Mouse (Mus musculus) heart, embryonic 16.5 days (tissue): ENCODE measurements around the gene Ulk4. TPM values are rescaled to one million over a fixed set of nuclear protein-coding genes. Genes with fewer than 3 reads are reported as not detected.
"Not testable (repeated sequence)": the region's sequence is repeated elsewhere in the genome, so short reads cannot be mapped to it uniquely, and the experiment has no call there.

Experiments
- ATAC-seq: fragments of 200-750 bp; cut with Nextera tagmentation; replicated peaks from 2 replicates; pipeline ENCODE4 v1.8.0; 2017; ENCODE audit warnings: moderate number of reproducible peaks; ENCODE audit not compliant: insufficient read depth, low FRiP score; ENCODE audit errors: extremely low read depth
- H3K27ac ChIP-seq: fragments of 300-500 bp; sonication (generic); 2 replicates; pipeline ENCODE4 v1.5.1; 2014; ENCODE audit warnings: mild to moderate bottlenecking, low read length, control low read depth, moderate library complexity
- H3K27me3 ChIP-seq: fragments of 300-500 bp; sonication (generic); 2 replicates; pipeline ENCODE4 v1.6.1; 2014; ENCODE audit warnings: low read length, mixed read lengths; ENCODE audit not compliant: control insufficient read depth, insufficient read depth
- H3K36me3 ChIP-seq: fragments of 300-500 bp; sonication (generic); 2 replicates; pipeline ENCODE4 v1.6.1; 2014; ENCODE audit not compliant: control insufficient read depth, insufficient read depth
- H3K4me1 ChIP-seq: fragments of 300-500 bp; sonication (generic); 2 replicates; pipeline ENCODE4 v1.6.1; 2014; ENCODE audit warnings: low read length, mixed read lengths; ENCODE audit not compliant: control insufficient read depth, insufficient read depth
- H3K4me2 ChIP-seq: fragments of 300-500 bp; sonication (generic); 2 replicates; pipeline ENCODE4 v1.6.1; 2014; ENCODE audit warnings: low read depth, mild to moderate bottlenecking, control low read depth, low read length
- H3K4me3 ChIP-seq: fragments of 300-500 bp; sonication (generic); 2 replicates; pipeline ENCODE4 v1.5.1; 2014; ENCODE audit warnings: mild to moderate bottlenecking, control low read depth, low read length
- H3K9ac ChIP-seq: fragments of 300-500 bp; sonication (generic); 2 replicates; pipeline ENCODE4 v1.6.1; 2014; ENCODE audit warnings: low read length, control low read depth
- H3K9me3 ChIP-seq: fragments of 300-500 bp; sonication (generic); replicated peaks from 2 replicates; pipeline ENCODE4 v1.6.1; 2016; ENCODE audit warnings: low read length; ENCODE audit not compliant: control insufficient read depth
- WGBS: fragments of 180-500 bp; shearing (Covaris S2); extraction: QIAGEN DNeasy Blood & Tissue Kit; methylation state at CpG from one replicate; pipeline ENCODE4 v1.1.7; 2014; 5-methylcytosine and 5-hydroxymethylcytosine counted together
- microRNA-seq: library from miRNA; unstranded; fragments of <30 nt; microRNA quantifications from one replicate; pipeline ENCODE4, GENCODE M21; 2017
- polyA plus RNA-seq: library from polyadenylated mRNA; unstranded; fragments of >200 nt; fragmentation: Nextera tagmentation; extraction: Ambion mirVana; gene quantifications from 2 replicates; pipeline ENCODE4 v1.2.1, GENCODE M21; 2015

Gene Ulk4
- polyA plus RNA-seq, 1 experiment from 2014 or later = 105 TPM

GRCm38 (mm10) chr9:120917619-120918018 is 359.4 kb downstream of the Ulk4 start:
- H3K36me3 ChIP-seq, H3K4me1 ChIP-seq, H3K27me3 ChIP-seq, H3K9ac ChIP-seq, ATAC-seq, H3K9me3 ChIP-seq, H3K4me3 ChIP-seq, H3K27ac ChIP-seq, H3K4me2 ChIP-seq: not testable (repeated sequence)
- 94% methylated on average over 2 of the region's 2 CpGs for WGBS

DNA sequence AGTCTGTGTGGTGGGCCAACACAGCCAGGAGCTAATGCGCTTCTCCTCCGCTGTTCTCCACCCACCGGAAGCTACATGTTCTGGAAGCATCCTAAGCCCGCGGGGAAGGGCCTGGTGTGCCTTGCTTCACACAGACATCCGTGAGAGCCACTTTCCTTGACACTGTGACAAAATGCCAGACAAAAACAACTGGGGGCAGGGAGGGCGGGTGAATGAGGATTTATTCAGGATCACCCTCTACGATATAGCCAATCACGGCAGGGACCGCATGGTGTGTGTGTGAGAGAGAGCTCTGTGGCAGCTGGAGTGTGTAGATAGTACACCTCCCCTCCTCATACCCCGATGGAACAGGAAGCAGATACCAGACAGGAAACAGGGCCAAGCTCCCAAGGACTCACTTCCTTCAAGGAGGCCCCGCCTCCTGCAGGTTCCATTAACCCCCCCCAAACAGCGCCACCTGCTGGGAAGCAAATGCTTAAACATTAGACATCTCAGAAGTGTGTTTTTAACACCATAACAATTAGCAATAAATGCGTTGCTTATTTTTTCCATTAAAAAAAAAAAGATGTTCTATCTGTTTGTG is 362.0 kb downstream of the Ulk4 start:
- H3K9me3 ChIP-seq = 0 out of 2 replicates have a peak, but pooled peaks cover 5% of the 10 kb centered on the region
- peak; percentile 68 for ATAC-seq
- WGBS = 73% methylated on average over 14 of the region's 14 CpGs

DNA sequence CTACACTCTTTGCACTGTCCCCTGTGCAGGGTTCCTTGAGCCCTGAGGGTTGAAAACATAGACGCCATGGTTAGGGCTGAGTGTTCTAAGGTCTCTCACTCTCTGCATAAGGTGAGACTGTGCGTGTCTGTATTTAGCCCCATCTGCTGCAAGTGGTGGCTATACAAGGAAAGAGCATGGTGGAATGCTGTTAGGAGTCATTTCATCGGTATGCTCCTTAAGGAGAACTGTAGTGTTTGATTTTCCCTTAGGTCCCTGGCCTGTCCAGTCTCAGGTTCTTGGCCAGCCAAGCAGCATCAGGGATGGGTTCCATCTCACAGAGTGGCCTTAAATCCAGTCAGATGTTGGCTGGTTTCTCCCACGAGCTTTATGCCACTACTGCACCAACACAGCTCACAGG is 362.6 kb downstream of the Ulk4 start:
- no peak overlapping the region for H3K9ac ChIP-seq
- peak overlapping the region; percentile 62 for H3K27ac ChIP-seq
- H3K9me3 ChIP-seq = 0 out of 2 replicates have a peak, but pooled peaks cover 5% of the 10 kb centered on the region
- H3K4me3 ChIP-seq = no peak overlapping the region
- H3K27me3 ChIP-seq = no peaks in the 10 kb centered on the region
- ATAC-seq = no peak
- H3K4me2 ChIP-seq = no peak overlapping the region
- H3K36me3 ChIP-seq = no peaks in the 10 kb centered on the region
- H3K4me1 ChIP-seq = no peaks in the 10 kb centered on the region
- WGBS = 58% methylated on average over 4 of the region's 4 CpGs

More for the DNA sequence above, 362.0 kb downstream of the Ulk4 start:
- H3K9ac ChIP-seq = no peak overlapping the region
- peak overlapping the region; percentile 62 for H3K27ac ChIP-seq
- H3K4me3 ChIP-seq = no peak overlapping the region
- H3K4me2 ChIP-seq = no peak overlapping the region
- H3K36me3 ChIP-seq = no peaks in the 10 kb centered on the region
- no peaks in the 10 kb centered on the region for H3K4me1 ChIP-seq
- no peaks in the 10 kb centered on the region for H3K27me3 ChIP-seq

GRCm38 (mm10) chr9:120913152-120913551 is 363.8 kb downstream of the Ulk4 start:
- Histone ChIP-seq H3K9me3 (0 out of 2 replicates have a peak, but pooled peaks cover 5% of the 10 kb centered on the region), H3K27me3 (no peaks in the 10 kb centered on the region), H3K4me3 (no peak overlapping the region), H3K9ac (no peak overlapping the region), H3K4me2 (no peak overlapping the region), H3K4me1 (no peaks in the 10 kb centered on the region), H3K27ac (no peak overlapping the region), H3K36me3 (no peaks in the 10 kb centered on the region)
- WGBS = 66% methylated on average over 13 of the region's 13 CpGs
- ATAC-seq = no peak

DNA sequence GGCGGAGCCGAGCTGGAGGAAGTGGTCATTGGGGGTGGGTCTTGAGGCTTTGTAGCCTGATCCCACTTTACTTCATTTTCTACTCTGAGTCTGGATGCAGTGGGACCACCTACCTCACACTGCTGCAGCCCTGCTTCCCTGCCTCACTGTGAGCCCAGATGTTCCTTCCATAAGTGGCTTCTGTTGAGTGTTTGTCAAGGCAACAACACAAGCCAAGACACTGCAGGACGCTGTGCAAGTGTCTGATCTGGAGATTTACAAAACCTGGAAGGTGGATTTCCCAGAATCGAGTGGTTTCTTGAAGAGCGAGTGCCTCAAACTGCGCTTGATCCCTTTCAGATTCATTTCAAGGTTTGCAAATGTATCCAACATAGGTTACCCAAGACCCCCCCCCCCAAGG is 368.5 kb downstream of the Ulk4 start:
- ATAC-seq = no peak
- H3K36me3 ChIP-seq = no peaks in the 10 kb centered on the region
- H3K4me2 ChIP-seq = no peak overlapping the region
- H3K27ac ChIP-seq = no peak overlapping the region
- no peak overlapping the region for H3K4me3 ChIP-seq
- H3K4me1 ChIP-seq = no peaks in the 10 kb centered on the region
- H3K9ac ChIP-seq = no peak overlapping the region
- WGBS = 84% methylated on average over 6 of the region's 6 CpGs
- no peaks in the 10 kb centered on the region for H3K9me3 ChIP-seq
- H3K27me3 ChIP-seq = no peaks in the 10 kb centered on the region

Small RNA genes lying within 50 kb of the gene (microRNA-seq; reads per million reads assigned to microRNA genes)
- gene Mir7090 = not detected

Other genes starting within 250 kb of the Ulk4 start
- 42.4 and 48.9 TPM in 2 replicates for gene Trak1, start 20.3 kb upstream of the Ulk4 start, polyA plus RNA-seq
- gene Cck, start 218.5 kb upstream of the Ulk4 start, polyA plus RNA-seq = 0.35 and 0.64 TPM in 2 replicates